Mouse (Mus musculus): Measurements from ENCODE around the gene Pxk.

- TF ChIP-seq CTCF (IDR thresholded peaks at IDR 0.05; ENCODE audit: low read depth) (no peak), EP300 (IDR thresholded peaks at IDR 0.05; ENCODE audit: low read depth) (no peak)
These were observed 56.1 kb downstream of the Pxk start for GRCm38 (mm10) chr14:8154072-8154471.

Measured in liver, postnatal 0 days (tissue).